Mouse (Mus musculus) liver, embryonic 14.5 days (tissue): ENCODE results near the gene Depdc7.

Source experiments
- CTCF ChIP-seq: IDR thresholded peaks from 2 replicates; pipeline ENCODE4 v1.5.1; 2016; ENCODE audit warnings: antibody characterized with exemption, low read depth, control low read depth
- EP300 ChIP-seq: IDR thresholded peaks from 2 replicates; pipeline ENCODE4 v1.6.1; 2016; ENCODE audit warnings: antibody characterized with exemption, low read depth

DNA sequence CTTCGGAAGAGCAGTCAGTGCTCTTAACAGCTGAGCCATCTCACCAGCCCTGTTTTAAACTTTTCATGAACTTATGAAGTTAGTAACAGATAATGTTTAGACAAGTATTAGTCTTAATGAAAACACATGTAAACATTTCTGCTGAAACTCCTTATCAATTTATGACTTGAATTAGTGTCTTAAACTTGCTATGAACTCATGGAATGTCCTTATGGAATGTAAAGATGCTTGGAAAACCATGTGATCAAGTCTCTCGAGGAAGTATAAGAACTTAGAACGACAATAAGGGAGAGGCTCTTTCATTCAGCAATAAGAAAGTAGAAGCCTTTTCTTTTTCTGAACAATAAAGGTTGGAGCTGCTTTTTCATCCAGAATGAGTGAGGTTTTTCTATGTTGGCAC, 38.3 kb downstream of the Depdc7 start:
- TF ChIP-seq CTCF (no peak), EP300 (no peak)
